23 mouse cellular contexts compared by ENCODE assay signal in genomic region chr4:57164578-57165210, GRCm38 (mm10). TPM values are rescaled to one million over a fixed set of nuclear protein-coding genes. Genes with fewer than 3 reads are reported as not detected.
A peak's percentile ranks its signal among the peaks of the same experiment; 100 is the strongest.
DNase-seq lines count a peak whose midpoint lies in the region; ATAC-seq lines count a peak whose summit lies in the region.
"Had no signal": no experiment of that assay in that cellular context is flagged by ENCODE, and none has a peak within 500 bp of the region (broad histone marks: within the 10 kb centered on the region; RNA-seq: fewer than 3 reads in every experiment).

No protein-coding gene starts in this region.

- 80% methylated on average over 9 of the region's 9 CpGs for WGBS in embryonic facial prominence, embryonic 13.5 days
- 87% methylated on average over 9 of the region's 9 CpGs for WGBS in embryonic facial prominence, embryonic 10.5 days
- 80% methylated on average over 9 of the region's 9 CpGs for WGBS in embryonic facial prominence, embryonic 14.5 days
- 79% methylated on average over 9 of the region's 9 CpGs for WGBS in stomach, embryonic 14.5 days

- peaks cover 13% of the 10 kb centered on the region for H3K4me1 ChIP-seq in embryonic facial prominence, embryonic 13.5 days
- H3K4me1 ChIP-seq in embryonic facial prominence, embryonic 10.5 days: peaks cover 21% of the 10 kb centered on the region
- H3K4me1 ChIP-seq in embryonic facial prominence, embryonic 14.5 days (ENCODE audit: control insufficient read depth, insufficient read depth, low read length): 0 out of 2 replicates have a peak, but pooled peaks cover 3% of the 10 kb centered on the region
- 0 out of 2 replicates have a peak, but pooled peaks cover 6% of the 10 kb centered on the region for H3K4me1 ChIP-seq in stomach, embryonic 14.5 days (ENCODE audit: control insufficient read depth, insufficient read depth, low read length)

- no peak overlapping the region for H3K9ac ChIP-seq in embryonic facial prominence, embryonic 13.5 days
- no peak overlapping the region for H3K9ac ChIP-seq in embryonic facial prominence, embryonic 14.5 days (ENCODE audit: low read depth, low read length)
- no peak overlapping the region for H3K9ac ChIP-seq in stomach, embryonic 14.5 days (replicated peaks; ENCODE audit: low read depth, low read length)
- H3K9ac ChIP-seq: forebrain, embryonic 13.5 days; hindbrain, embryonic 14.5 days had no signal

- no peaks in the 10 kb centered on the region for H3K27me3 ChIP-seq in embryonic facial prominence, embryonic 13.5 days
- no peaks in the 10 kb centered on the region for H3K27me3 ChIP-seq in embryonic facial prominence, embryonic 10.5 days (replicated peaks; ENCODE audit: low read depth, poor library complexity, severe bottlenecking)
- H3K27me3 ChIP-seq in embryonic facial prominence, embryonic 14.5 days (replicated peaks; ENCODE audit: control insufficient read depth, insufficient read depth, low read length): no peaks in the 10 kb centered on the region
- no peaks in the 10 kb centered on the region for H3K27me3 ChIP-seq in stomach, embryonic 14.5 days (ENCODE audit: control insufficient read depth, insufficient read depth, low read length)
- H3K27me3 ChIP-seq: forebrain, embryonic 13.5 days had no signal

- H3K4me2 ChIP-seq in embryonic facial prominence, embryonic 13.5 days: no peak overlapping the region
- H3K4me2 ChIP-seq in embryonic facial prominence, embryonic 14.5 days (ENCODE audit: low read depth, low read length): no peak overlapping the region
- H3K4me2 ChIP-seq in stomach, embryonic 14.5 days (replicated peaks; ENCODE audit: low read depth, low read length): no peak overlapping the region
- H3K4me2 ChIP-seq: forebrain, embryonic 13.5 days; hindbrain, embryonic 14.5 days had no signal

- no peak for ATAC-seq in embryonic facial prominence, embryonic 13.5 days (ENCODE audit: insufficient number of reproducible peaks, insufficient read depth, low FRiP score, low TSS enrichment, low read depth)
- no peak for ATAC-seq in embryonic facial prominence, embryonic 14.5 days (ENCODE audit: low read depth)
- ATAC-seq in stomach, embryonic 14.5 days (ENCODE audit: insufficient number of reproducible peaks, insufficient read depth, low FRiP score, low read depth): peak; percentile 24; the same call in 1 of the 2 replicates
- ATAC-seq: forebrain, embryonic 13.5 days; midbrain, embryonic 16.5 days had no signal

- H3K4me3 ChIP-seq in embryonic facial prominence, embryonic 13.5 days: no peak overlapping the region
- H3K4me3 ChIP-seq in embryonic facial prominence, embryonic 10.5 days: no peak overlapping the region
- H3K4me3 ChIP-seq in embryonic facial prominence, embryonic 14.5 days (ENCODE audit: low read depth, low read length): no peak overlapping the region
- no peak overlapping the region for H3K4me3 ChIP-seq in stomach, embryonic 14.5 days (ENCODE audit: low read depth, low read length)
- H3K4me3 ChIP-seq: forebrain, embryonic 13.5 days; layer of hippocampus, adult 2 months; megakaryocyte, embryonic 14.5 days had no signal

- no peaks in the 10 kb centered on the region for H3K9me3 ChIP-seq in embryonic facial prominence, embryonic 13.5 days
- no peaks in the 10 kb centered on the region for H3K9me3 ChIP-seq in embryonic facial prominence, embryonic 10.5 days
- no peaks in the 10 kb centered on the region for H3K9me3 ChIP-seq in embryonic facial prominence, embryonic 14.5 days (ENCODE audit: control insufficient read depth, low read length)
- no peaks in the 10 kb centered on the region for H3K9me3 ChIP-seq in stomach, embryonic 14.5 days (ENCODE audit: control insufficient read depth, low read depth, low read length)
- H3K9me3 ChIP-seq: forebrain, embryonic 13.5 days; megakaryocyte, embryonic 14.5 days had no signal

- no peak for DNase-seq in embryonic facial prominence, embryonic 10.5 days (ENCODE audit: low spot score)
- peak; percentile 16 for DNase-seq in R1 (ENCODE audit: low read depth, low spot score)
- peak; percentile 54 for DNase-seq in embryonic facial prominence, embryonic 14.5 days (ENCODE audit: low spot score)
- DNase-seq in B cell, adult 2 months: no peak
- no peak for DNase-seq in layer of hippocampus, adult 11-12 months (ENCODE audit: low spot score)
- DNase-seq in neural tube, embryonic 10.5 days (ENCODE audit: extremely low spot score, low spot score): no peak
- DNase-seq: cerebellum, adult 9-11 months; embryo, embryonic 11 days; gastrocnemius, postnatal 10 days; heart, adult 11 months; heart, postnatal 36 days; kidney, adult 11 months; layer of hippocampus, postnatal 36 days; liver; lung, postnatal 10 days had no signal

- no peaks in the 10 kb centered on the region for H3K36me3 ChIP-seq in embryonic facial prominence, embryonic 13.5 days
- no peaks in the 10 kb centered on the region for H3K36me3 ChIP-seq in embryonic facial prominence, embryonic 10.5 days (replicated peaks)
- H3K36me3 ChIP-seq in embryonic facial prominence, embryonic 14.5 days (ENCODE audit: control insufficient read depth, insufficient read depth, low read length): no peaks in the 10 kb centered on the region
- no peaks in the 10 kb centered on the region for H3K36me3 ChIP-seq in stomach, embryonic 14.5 days (ENCODE audit: control insufficient read depth, insufficient read depth, low read length)

- peak overlapping the region; percentile 22; the same call in 1 of the 2 replicates for H3K27ac ChIP-seq in embryonic facial prominence, embryonic 13.5 days
- H3K27ac ChIP-seq in embryonic facial prominence, embryonic 10.5 days (replicated peaks): no peak overlapping the region
- no peak overlapping the region for H3K27ac ChIP-seq in embryonic facial prominence, embryonic 14.5 days (replicated peaks; ENCODE audit: low read depth, low read length)
- peak overlapping the region; percentile 55 for H3K27ac ChIP-seq in stomach, embryonic 14.5 days (ENCODE audit: low read length)
- H3K27ac ChIP-seq: forebrain, embryonic 13.5 days; hindbrain, embryonic 14.5 days; kidney, postnatal 0 days; layer of hippocampus, adult 2 months had no signal

RNA-seq across cellular contexts. Expression of gene Epb41l4b, which starts 21.5 kb away (rescaled TPM):
- polyA plus RNA-seq in embryonic facial prominence, embryonic 13.5 days (2015; fragmentation: Nextera tagmentation; extraction: Ambion mirVana): 2.5 and 3.1 TPM in 2 replicates
- 1.2 and 1.4 TPM in 2 replicates for polyA plus RNA-seq in embryonic facial prominence, embryonic 10.5 days (2016; fragmentation: Nextera tagmentation; extraction: Ambion mirVana)
- polyA plus RNA-seq in embryonic facial prominence, embryonic 14.5 days (2014; fragmentation: Nextera tagmentation; extraction: Ambion mirVana): 4.8 and 5.2 TPM in 2 replicates
- polyA plus RNA-seq in stomach, embryonic 14.5 days (2014; fragmentation: Nextera tagmentation; extraction: Ambion mirVana): 6.3 and 6.7 TPM in 2 replicates

Comparison
In these comparisons a context has a peak if more than half of its experiments do, and no peak if none do; other contexts are left out.
1. H3K27ac ChIP-seq: peak in embryonic facial prominence, embryonic 13.5 days (single experiment) and stomach, embryonic 14.5 days (single experiment); none in embryonic facial prominence, embryonic 10.5 days (single experiment) and embryonic facial prominence, embryonic 14.5 days (single experiment).
2. DNase-seq: peak in R1 (single experiment) and embryonic facial prominence, embryonic 14.5 days (single experiment); none in embryonic facial prominence, embryonic 10.5 days (single experiment), B cell, adult 2 months (0 of 2), layer of hippocampus, adult 11-12 months (single experiment) and neural tube, embryonic 10.5 days (single experiment).